Mouse (Mus musculus) hindlimb bud, embryonic 11.5 days (tissue): Measurements from ENCODE around the gene Snx20.
"Not testable (repeated sequence)": the region's sequence is repeated elsewhere in the genome, so short reads cannot be mapped to it uniquely, and the experiment has no call there.

Source experiments
- DNase-seq: peaks from one replicate; pipeline ENCODE4 v3.0.0-alpha.2; 2012; ENCODE audit warnings: low read depth, low spot score; ENCODE audit errors: extremely low spot score

The Snx20 gene

DNA sequence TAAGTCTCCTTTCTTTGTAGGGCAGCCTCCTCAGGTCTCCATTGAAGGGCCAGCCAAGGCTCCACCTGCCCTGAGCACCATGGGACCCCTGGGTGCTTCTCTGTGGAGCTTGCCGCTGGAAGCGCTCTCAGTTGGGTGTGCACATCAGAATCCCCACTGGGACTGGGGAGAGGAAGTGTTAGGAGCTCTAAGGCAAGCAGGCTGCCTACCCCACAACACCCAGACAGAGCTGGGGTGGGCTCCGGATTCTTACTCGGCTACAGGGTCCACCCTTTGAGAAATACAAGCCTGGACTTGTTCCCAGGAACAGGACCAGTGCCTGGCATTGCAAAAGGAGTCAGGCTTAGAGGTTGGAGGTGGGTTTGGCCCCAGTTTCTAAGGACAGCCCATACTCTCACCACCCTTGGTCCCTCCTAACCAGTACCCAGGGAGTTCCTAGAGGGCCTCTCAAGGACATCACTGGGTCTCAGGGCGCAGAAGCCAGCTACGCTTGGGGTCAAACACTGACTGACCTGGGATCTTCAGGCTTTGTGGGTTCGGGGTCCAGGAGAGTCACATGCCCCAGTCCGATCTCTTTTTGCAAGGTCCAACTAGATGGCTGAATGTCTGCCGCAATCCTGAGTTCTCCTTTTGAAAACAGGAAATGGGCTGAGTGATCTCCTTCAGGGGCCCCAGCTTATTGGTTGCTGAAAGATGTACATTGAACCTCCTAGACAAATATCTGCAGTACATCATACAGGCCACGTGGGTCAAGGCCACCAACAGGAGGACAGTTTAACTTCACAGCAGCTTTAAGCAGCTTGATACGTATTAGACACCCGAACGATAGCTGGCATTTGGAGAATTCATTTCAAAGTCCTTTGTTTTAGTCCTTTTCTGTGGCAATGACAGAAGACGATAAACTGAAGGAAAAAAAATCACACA is at the start of gene Snx20:
Gene Snx20 (minus strand): TSS at position 655 of the 924 bp plus-strand sequence.
- DNase-seq: no peak

DNA sequence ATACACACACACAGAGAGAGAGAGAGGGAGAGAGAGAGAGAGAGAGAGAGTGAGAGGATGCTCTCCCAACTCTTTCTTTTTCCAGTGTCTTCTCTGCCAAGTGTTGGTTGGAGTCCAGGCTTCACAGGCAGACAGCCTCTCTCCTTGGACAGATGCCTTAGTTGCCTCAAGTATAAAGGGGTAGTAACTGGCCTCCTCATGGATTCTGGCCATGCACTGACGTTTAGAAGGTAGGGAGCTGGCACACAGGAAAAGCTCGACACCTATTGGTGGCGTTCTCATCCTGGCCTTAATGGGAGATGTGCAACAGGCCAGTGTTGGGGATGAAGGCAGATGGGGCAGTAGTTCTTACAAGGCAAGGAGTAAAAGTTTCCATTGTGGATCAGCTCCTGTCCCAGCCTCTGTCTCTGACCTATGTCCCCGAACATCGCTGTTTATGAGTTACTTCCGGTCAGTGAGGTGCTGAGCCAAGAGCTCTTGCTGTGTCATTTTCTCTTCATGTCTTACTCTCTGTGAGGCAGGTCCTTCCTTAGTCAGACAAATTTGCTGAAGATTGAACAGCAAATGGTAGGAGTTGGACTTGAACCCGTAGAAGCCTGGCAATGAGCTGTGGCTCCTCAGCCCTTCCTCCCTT is 47.8 kb upstream of the Snx20 start:
- no peak for DNase-seq

DNA sequence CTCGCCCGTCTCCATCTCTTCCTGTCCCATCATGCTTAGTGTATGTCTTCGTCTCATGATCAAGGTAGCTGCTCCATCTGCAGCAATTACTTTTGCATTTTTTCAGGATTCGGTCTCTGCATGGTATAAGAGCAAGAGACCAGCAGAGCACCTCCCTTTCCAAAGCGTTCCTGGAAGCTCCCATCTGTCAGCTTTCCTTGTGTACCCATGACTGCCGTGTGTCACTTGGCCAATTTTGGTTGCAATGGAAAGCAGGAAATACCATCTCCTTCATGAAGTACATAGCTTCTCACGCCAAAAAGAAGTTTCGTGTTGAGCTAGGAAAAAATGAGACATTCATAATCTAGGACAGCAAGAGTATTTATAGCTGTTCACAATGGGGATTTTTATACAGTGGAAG is 45.1 kb upstream of the Snx20 start:
- DNase-seq: no peak

DNA sequence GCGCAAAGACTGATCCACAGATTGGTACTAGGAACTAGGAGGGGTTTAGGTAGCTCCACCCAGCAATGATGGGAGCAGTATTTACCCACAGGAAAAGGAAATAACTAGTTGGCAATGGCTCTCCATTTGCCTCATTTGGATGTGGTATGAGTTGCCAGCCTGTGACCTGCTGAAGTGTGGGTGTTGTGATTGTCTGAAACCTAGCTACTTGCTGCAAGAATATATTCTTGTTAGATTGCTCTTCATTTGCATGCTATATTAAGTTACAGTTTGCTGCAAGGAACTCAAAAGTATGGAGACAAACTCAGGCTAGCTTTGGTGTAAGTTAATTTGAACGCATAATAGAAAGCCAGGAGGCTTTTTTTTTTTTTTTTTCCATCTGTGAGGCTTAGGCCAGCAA is 44.6 kb upstream of the Snx20 start:
- no peak for DNase-seq

DNA sequence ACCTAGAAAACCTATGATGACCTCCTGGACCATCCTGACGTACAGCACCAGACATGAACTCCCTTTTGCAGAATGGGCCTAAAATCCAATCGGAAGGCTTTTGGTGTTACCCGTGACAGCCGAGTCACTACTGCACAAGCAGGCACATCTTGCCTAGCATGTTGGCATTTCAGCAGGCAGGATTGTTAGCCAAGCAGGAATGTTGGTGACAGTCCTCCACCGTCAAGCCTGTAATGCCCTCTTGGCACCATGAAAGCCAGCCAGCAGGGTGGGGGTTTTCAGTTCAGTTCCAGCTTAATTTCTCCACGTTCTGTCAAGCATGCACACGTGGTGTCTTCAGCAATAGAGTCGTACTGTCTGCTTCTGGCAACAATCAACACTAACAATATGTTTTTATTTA is 41.1 kb upstream of the Snx20 start:
- no peak for DNase-seq

DNA sequence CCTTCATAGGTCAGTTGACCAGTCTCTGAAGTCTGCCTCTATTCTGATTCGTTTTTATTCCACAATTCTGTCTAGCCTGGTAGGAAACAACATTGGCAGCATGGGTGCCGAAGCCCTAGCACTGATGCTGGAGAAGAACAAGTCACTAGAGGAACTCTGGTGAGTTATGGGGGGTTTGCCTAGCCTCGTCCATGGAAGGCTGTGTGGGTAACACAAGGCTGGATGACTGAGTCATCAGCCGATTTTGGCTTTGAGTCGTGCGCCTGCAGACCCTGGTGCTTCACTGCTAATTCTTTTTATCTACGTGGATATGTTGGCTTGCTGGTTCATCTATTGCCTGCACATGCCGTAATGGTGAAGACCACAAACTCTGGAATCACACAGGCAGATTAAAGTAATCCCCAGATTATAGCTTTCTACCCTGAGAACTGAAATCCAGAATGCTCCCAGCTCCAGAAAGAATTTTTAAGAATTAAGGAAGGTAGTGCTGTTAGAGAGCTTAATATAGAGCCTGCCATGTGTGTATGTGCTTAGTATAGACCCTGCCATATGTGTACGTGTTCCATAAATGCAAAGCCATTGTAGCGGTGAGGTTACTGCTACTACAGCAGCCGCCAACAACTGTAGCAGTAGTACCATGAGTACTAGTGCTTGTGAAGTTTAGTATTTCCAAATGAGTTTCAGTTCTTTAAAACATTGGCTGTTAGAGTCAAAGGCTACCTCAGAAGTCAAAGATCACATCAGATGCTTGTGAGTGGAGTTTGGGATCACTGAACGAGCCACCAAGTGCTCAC is 39.6 kb upstream of the Snx20 start:
- no peak for DNase-seq

DNA sequence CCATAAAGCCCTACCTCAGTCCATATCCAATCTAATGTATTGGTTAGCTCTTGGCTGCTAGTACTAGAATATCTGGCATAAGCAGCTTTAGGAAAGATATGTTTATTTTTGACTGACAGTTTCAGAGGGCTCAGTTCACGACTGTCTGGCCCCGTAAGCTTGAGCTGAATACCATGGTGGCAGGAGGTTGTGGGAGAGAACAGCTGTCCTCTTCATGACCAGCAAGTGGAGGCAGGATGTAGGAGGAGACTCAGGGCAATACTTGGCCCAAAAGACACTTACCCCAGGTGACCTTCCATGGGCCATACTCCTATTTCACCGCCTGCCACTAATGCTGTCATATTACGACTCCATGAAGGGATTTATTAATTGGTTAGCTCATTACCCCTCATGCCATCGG is 37.9 kb upstream of the Snx20 start:
- DNase-seq: no peak

DNA sequence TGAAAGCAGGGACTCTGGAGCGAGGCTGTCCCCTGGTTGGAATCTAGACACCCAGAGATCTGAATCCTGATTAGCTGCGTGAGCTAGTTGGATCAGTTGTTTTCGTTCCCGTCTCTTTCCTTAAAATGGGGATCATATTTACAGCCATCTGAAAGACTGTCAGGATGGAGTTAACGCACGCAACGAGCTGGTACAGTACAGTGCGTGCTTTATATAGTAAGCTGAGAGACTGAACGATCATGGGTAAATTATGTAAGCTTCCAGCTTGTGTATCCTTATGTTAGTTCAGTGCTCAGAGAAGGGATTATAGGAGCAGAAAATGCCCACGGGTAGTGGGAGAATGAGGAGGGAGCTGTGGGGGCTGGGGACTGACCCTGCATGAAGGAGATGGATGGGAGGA is 35.6 kb upstream of the Snx20 start:
- DNase-seq: no peak

DNA sequence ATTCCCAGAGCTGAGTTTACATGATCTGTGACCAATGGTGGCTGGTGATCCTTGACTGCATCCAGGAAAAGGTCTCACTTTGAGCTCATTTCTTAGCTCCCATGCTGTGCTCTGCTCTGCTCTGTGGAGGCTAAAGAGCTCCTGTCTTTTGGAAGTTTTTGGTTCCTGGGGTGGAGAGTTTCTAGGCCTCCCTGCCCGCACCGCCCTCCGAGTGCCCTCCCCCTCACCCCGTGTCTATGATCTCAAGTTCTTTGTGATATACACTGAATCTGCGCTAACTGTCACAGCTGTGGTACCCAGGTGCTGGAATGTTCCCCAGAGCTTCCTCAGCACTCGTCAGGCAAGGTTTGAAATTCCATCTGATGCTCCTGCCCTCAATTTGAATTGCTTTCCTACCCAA is 34.9 kb upstream of the Snx20 start:
- DNase-seq: no peak

DNA sequence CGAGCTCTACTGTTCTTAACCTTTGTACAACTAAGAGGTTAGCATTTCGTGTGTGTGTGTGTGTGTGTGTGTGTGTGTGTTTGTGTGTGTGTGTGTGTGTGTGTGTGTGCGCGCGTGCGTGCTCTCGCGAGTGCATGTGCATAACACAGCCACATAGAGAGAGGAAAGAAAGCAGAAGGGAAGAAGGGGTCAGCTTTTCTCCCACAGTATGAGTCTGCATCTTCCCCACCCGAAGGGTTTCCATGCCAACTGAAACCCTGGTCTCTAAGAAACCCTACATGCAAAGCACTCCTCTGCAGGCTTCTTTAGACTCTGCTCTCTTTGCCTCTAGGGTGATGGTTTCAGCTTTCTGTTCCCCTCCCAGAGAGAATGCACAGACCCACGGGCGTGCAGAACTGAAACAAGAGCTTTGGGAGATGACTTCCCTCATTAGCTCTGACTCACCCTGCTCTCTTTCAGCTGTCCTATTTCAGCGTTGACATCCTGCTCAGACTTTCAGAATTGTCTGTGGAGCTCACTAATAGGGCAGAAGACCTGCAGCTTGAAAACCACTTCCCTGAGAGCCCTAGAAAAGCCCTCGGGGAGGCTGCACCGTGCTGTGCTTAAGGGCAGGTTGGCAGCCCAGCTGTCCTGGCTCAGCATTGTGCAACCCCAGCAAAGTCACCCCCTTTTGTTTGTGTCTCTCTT is 32.6 kb upstream of the Snx20 start:
- DNase-seq: no peak

DNA sequence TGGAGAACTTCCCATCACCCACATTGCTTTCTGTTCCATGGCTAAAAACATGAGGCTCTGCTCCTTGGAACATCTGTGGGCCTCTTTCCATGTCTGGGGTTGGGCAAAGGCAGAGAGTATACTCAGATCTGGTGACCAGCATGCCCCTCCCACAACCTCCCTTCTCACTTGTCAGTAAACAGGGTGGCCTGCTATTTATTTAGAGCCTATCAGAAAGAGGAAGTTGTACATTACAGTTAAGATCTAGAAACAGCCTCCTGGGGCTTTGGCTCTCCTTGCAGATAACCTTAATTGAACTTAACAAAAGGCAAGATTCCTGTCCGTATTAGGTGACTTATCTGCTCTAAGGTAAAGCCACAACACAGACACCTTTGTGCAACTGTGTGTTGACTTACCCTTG is 30.5 kb upstream of the Snx20 start:
- no peak for DNase-seq

DNA sequence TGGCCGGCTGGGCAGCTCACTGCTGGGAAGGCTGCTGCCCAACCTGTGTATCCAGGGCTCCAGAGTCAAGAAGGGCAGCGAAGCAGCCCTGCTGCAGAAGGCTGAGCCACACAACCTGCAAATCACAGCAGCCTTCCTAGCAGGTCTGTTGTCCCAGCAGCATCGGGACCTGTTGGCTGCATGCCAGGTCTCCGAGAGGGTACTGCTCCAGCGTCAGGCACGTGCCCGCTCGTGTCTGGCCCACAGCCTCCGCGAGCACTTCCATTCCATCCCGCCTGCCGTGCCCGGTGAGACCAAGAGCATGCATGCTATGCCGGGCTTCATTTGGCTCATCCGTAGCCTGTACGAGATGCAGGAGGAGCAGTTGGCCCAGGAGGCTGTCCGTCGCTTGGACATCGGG is 29.0 kb upstream of the Snx20 start:
- DNase-seq: no peak

DNA sequence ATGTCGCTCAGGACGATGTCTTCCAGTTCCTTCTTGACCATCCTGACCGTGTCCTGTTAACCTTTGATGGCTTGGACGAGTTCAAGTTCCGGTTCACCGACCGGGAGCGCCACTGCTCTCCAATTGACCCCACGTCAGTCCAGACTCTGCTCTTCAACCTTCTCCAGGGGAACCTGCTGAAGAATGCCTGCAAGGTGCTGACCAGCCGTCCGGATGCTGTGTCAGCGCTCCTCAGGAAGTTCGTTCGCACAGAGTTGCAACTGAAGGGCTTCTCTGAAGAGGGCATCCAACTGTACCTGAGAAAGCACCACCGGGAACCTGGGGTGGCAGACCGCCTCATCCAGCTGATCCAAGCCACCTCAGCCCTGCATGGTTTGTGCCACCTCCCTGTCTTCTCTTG is 28.2 kb upstream of the Snx20 start:
- no peak for DNase-seq

DNA sequence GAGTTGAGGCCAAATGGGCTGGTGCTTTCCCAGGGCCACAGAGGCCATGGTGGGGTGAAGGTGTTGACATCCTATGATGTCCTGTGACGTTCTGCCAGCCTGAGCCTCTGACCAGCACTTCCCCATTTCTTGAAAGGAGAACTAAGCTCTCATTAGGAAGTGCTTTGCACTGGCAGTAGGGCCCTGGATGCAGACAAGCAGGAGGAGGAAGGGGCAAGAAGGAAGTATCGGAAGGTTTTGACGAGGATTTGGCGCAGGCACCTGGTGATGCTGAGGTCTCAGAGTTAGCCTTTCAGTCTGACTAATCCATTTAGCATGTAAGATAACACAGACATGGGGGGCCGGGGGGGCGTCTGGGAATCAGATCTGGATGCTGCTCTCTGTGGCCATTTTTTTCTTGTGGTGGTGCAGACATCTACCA is 26.5 kb upstream of the Snx20 start:
- DNase-seq: no peak

DNA sequence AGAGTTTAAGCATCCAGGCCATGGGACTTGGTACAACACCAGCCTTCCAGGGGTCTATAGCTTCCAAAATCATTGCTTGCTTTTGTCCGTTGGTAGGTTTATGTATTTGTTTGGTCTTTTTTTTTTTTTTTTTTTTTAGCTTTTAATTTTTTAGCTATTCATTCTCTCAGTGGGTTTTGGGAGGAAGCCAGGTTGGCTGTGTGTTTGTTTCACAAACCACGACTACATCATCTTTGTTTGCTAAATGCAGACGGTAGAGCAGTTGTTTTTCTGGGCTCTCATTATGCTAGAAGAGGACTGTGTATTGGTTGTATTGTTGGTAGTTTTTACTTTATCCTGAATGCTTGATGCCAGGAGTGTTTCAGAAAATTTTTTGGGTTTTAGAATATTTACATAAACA is 23.9 kb upstream of the Snx20 start:
- no peak for DNase-seq

DNA sequence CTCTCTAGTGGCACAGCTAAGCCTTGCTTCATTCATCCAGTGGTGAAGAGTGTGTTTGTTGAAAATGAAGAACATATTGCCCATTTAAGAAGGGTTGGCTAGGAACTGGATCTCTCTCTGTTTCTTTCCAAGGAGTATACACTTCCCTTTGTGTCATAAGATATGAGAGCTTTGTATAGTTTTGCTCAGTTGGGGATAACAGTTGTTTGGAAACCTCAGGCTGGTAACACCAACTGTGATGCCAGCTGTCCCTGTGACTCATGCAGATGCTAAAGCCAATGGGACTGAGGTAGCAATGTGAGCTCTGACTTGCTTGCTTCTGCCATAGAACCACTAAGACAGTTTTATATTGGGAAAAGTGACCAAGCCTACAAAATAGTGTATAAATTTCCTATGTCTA is 19.4 kb upstream of the Snx20 start:
- no peak for DNase-seq

DNA sequence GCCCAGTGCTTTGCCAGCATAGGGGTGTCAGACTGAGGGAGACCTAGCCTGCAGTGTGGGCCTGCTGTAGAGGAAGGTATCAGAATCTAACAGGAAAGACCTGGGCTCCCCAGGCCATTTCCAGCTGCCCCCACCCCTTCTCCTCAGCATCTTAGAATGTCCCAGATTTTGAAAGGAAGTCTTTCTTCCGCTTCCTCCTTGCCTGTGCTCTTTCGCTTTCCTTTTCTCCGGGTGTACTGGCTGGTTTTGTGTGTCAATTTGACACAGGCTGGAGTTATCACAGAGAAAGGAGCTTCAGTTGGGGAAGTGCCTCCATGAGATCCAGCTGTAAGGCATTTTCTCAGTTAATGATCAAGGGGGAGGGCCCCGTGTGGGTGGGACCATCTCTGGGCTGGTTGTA is 15.2 kb upstream of the Snx20 start:
- not testable (repeated sequence) for DNase-seq

DNA sequence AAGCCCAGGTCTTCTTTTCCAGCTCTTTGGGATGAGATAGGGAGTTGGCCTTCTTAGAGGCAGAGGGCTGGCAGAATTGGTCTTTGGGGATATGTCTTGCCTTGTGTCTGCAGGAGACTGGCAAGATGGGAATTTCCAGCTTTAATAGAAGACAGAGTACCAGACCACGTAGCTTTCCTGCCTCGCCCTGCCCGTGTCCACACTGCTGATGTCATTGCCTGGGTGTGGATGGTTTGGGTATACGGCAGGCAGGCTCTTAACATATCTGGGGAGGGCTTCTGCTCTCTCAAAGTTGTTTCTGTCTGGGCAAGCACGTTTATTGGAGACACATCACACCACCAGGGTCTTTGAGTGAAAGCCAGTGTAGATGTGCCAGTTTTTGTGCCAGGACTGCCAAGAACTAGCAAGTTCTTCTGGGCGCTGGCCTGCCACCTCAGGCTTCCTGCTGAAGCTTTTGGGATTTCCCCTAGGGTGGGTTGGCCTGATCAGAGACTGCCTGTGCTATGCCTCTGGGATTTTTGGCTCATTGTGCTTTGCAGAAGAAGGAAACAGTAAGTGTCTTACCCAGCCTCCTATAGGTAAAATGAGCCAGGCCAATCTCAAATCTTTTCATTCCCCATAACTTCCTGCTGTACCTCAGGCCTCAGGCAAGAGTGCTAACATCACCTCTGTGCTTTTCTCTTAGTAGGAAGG is 14.2 kb upstream of the Snx20 start:
- no peak for DNase-seq

DNA sequence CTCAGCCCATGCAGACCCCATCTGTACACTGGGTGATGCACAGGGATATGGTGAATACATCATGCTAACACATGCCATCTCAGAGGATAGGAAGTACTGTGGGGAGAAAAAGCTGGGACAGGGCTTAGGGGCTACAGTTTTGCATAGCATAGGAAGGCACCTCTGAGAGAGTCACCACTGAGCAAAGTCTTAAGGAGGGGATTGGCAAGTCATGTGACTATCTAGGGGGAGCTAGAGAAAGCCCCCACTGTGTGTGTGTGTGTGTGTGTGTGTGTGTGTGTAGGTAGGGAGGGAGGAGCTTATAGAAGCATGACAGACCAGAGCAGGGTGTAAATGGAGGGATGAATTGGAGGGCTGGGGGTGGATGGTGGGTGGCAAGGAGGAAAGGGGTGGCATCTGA is 12.4 kb upstream of the Snx20 start:
- DNase-seq: no peak
